Mouse (Mus musculus): ENCODE measurements at regions not wholly inside any gene's neighbourhood (a gene's known extent, or its start where the extent isn't known, plus 50 kb on each side); places are given as distances from the start of the nearest gene placed in this dataset.
"Not testable (repeated sequence)": the region's sequence is repeated elsewhere in the genome, so short reads cannot be mapped to it uniquely, and the experiment has no call there.

- DNase-seq (ENCODE audit: low spot score in 2 of 2): no peak
Observed at GRCm38 (mm10) chr8:116048480-116048879, 340.9 kb upstream of the Maf start.

- no peak for DNase-seq (ENCODE audit: low spot score in 2 of 2)
Observed at GRCm38 (mm10) chr8:116046859-116047258, 339.3 kb upstream of the Maf start.

DNA sequence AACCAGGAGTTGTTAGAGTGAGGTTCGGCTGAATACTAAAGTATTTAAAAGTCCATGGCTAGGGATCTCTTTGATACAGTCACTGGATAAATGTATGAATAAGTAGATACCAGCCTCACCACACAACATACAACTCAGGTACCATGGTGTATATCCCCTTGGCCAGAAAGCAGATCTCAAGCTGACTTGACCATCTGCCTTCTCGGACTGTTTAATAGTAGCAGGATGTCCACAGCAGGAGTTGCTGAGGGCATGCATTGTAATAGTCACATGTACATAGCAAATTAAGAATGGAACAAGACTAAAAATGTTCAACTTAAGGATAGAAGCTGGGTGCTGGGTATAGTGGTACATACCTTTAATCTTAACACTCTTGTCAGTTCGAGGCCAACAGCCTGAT lies 337.9 kb upstream of the Maf start:
- DNase-seq (ENCODE audit: low spot score in 2 of 2): no peak

DNA sequence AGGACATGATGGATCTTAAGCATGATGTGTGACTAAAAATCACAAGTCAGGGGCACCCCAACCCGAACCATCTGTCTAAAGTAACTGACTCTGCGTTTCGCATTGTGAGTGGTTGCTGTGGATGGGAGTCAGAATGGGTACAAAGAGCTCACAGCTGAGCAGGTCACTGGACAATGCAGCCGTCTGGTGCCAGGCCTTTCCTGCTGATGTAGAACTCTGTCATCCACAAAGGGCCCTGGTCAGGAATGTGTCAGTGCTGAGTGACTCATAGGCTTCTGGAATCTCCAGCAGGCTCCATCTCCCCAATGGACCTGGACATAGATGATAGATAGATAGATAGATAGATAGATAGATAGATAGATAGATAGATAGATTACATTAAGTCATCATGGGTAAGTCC lies 335.8 kb upstream of the Maf start:
- no peak for DNase-seq (ENCODE audit: low spot score in 2 of 2)

DNA sequence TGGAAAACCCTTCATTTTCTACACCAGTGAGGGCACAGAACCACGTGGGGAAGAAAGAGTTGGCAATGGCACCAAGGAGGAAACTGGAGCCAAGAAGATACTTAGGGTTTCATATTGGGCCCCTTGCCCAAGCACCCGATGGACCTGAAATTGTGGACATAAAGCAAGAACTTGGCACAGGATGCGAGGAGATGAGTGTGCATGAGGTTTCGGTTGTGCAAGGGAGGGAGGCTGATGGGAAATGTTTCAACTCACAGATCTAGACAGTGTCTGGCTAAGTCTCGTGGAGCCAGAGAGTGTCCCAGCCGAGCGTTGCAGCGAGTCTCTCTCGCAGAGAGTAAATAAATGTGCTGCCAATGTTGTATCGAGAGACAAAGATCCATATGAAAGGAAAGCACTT lies 323.4 kb upstream of the Maf start:
- DNase-seq (ENCODE audit: low spot score in 2 of 2): no peak

GRCm38 (mm10) chr8:116025321-116025720 lies 317.7 kb upstream of the Maf start:
- DNase-seq (ENCODE audit: low spot score in 2 of 2): no peak

DNA sequence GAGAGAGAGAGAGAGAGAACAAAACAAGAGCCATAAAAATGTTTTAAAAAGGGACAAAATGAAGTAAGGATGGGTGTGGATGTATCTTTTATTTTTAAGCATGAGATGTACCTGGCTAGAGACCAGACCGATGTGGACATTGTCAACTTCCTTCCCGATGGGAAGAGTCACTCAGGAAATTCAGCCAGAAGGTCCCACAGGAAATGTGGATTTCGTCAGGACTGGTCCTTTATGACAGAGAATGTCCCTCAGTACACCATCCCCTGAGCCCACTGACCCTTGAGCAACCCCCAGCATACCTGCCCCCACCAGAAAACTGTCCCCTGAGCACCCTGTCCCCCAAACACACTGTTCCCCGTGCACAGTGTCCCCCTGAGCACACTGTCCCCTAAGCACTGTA lies 317.2 kb upstream of the Maf start:
- DNase-seq (ENCODE audit: low spot score in 2 of 2): no peak

GRCm38 (mm10) chr8:116021691-116022090 lies 314.1 kb upstream of the Maf start:
- no peak for DNase-seq (ENCODE audit: low spot score in 2 of 2)

DNA sequence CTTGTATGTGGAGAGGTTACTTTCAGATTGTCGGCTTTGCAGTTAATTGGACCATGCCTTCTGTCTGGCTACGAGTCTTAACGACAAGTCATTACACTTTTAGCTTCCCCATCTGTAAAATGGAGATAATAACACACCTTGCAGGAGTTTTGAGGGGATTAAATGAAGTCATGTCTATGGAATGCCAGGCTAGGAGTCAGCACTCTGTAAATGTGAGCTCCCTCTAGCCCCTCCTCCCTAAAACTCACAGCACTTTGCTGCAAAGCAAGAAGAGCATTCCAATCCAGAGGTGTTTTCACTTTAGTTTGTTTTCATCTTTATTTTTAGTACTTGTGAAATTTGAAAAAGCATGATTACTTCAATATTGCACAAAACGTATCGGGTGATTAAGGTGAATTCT lies 287.7 kb upstream of the Maf start:
- DNase-seq (ENCODE audit: low spot score in 2 of 2): no peak

GRCm38 (mm10) chr8:115991989-115992388 lies 284.4 kb upstream of the Maf start:
- no peak for DNase-seq (ENCODE audit: low spot score in 2 of 2)

- DNase-seq (ENCODE audit: low spot score in 2 of 2): no peak
Observed at GRCm38 (mm10) chr8:115983397-115983796, 275.8 kb upstream of the Maf start.

DNA sequence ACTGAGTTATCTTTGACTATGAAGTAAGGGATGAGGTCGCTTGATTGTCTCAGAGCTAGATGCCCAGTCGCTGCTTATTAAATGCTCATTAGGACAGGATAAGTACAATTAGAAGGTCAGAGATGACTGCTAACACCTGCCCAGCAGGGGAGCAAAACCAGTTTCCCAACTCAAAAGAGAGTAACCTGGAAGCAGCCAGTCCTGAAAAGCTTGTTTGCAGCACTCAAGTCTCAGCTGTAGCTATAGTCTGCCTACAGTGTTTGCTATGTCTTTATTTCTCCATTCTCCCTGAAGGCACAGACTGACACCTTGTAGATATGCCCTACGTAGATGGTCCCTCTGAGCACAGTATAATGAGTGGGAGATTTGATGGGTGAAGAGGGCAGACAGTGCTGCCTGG lies 274.7 kb upstream of the Maf start:
- no peak for DNase-seq (ENCODE audit: low spot score in 2 of 2)

- DNase-seq (ENCODE audit: low spot score in 2 of 2): no peak
Observed at GRCm38 (mm10) chr8:115981426-115981825, 273.8 kb upstream of the Maf start.

DNA sequence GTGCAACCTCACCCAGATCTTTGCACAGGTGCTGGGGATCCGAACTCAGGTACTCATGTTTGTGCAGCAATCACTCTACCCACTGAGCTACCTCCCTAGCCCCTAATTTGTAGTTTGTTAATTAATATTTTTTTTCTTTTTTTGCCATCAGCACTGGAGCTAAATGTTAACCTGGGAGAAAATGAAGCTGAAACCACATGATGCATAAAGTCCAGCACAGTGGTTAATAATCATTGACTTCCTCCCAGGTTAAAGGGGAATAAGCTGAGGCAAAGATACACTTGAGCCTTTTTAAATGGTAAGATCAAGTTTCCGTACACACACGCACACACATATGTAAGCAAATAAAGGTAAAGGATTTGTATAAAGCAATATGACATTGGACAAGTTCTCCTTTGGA lies 273.0 kb upstream of the Maf start:
- no peak for DNase-seq (ENCODE audit: low spot score in 2 of 2)

DNA sequence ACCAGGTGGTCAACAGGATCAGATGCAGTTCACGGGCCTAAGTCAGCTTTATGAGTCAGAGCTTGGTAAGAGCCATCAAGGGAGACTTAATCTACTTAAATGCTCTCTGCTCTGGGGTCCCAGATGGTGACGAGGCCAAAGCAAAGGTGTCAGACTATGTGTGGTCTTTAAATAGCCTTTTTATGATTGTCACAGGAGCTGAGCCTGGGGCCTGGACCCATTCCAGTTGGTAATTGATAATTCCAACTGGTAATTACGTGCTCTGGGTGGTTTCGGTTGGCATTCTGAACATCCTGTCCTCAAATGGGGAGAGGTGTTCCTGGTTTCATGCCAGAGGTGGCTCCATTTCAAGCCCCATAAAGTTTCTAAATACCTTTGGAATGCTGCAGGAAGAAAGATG lies 269.6 kb upstream of the Maf start:
- no peak for DNase-seq (ENCODE audit: low spot score in 2 of 2)

DNA sequence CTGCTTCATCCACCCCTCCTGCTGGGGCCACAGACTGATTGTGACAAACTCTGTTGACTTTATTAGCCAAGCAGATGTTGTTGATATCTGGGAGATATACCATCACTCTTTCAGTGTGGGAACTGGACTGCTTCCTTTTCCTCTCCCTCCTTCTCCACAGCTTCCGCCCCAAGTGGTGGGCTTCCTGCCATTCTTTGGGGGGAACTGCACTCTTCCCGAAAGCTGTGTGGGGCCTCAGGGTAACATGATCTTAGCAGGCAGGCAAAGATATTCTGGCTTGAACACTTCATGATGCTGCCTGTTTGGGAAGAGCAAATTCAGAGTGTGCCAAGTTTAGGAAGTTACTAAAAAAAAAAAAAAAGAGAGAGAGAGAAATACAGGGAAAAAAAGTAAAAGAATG lies 267.1 kb upstream of the Maf start:
- no peak for DNase-seq (ENCODE audit: low spot score in 2 of 2)

- not testable (repeated sequence) for DNase-seq (ENCODE audit: low spot score in 2 of 2)
Observed at GRCm38 (mm10) chr8:115971351-115971750, 263.8 kb upstream of the Maf start.

DNA sequence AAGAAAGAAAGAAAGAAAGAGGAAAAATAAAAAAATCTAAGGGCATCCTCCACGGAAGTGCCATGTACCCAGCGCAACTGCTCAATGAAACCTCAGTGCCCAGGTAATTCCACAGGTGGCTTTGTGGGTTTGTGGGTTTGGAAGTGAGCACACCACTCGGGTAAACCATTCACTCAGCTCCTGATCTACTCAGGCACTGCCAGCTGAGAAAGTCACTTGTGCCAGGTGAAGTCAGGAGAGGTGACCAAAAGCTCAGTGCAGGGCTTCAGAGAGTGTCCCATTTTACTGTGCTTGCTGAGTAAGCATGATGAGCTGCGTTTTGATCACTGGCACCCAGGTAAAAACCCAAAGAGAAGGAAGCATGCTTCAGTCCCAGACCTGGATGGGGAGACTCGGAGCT lies 260.5 kb upstream of the Maf start:
- DNase-seq (ENCODE audit: low spot score in 2 of 2): no peak

GRCm38 (mm10) chr8:115965981-115966380 lies 258.4 kb upstream of the Maf start:
- DNase-seq (ENCODE audit: low spot score in 2 of 2): no peak

GRCm38 (mm10) chr8:115955371-115955770 lies 247.8 kb upstream of the Maf start:
- DNase-seq (ENCODE audit: low spot score in 2 of 2): no peak

- DNase-seq (ENCODE audit: low spot score in 2 of 2): no peak
Observed at GRCm38 (mm10) chr8:115953783-115954470, 246.3 kb upstream of the Maf start.

- no peak for DNase-seq (ENCODE audit: low spot score in 2 of 2)
Observed at GRCm38 (mm10) chr8:115952496-115952895, 244.9 kb upstream of the Maf start.

- DNase-seq (ENCODE audit: low spot score in 2 of 2): no peak
Observed at GRCm38 (mm10) chr8:115948916-115949315, 241.3 kb upstream of the Maf start.

DNA sequence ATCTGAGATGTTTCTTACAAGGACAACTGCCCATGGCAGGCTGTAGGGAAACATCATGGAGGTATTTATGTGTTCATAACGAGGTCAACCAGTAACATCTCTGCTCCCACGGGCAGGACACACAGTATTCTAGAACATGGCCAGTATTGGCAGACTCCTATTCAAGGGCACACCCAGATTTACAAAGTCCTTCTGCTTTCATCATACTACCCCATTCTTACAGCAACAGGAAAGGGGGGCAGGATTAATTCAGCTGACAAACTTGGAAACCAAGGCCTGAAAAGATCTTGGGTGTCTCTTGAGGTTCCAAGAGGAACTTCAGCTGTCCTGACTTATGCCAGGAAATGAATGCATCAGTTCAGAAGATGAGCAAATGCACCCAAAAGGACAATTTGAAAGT lies 240.4 kb upstream of the Maf start:
- DNase-seq (ENCODE audit: low spot score in 2 of 2): no peak
